Mouse (Mus musculus) neutrophil, adult 5-6 weeks (primary cell): ENCODE results near the gene Phactr1. TPM values are rescaled to one million over a fixed set of nuclear protein-coding genes. Genes with fewer than 3 reads are reported as not detected.

Source experiments
- ATAC-seq: fragments of 151-379, 151-347 bp; 2 replicates; pipeline ENCODE4 v1.8.0; 2017; ENCODE audit warnings: mild to moderate bottlenecking, moderate TSS enrichment; ENCODE audit not compliant: insufficient number of reproducible peaks, poor library complexity, low FRiP score, severe bottlenecking; ENCODE audit errors: extremely low read depth
- total RNA-seq: library from RNA; stranded (forward); fragments of 200-1000 nt; gene quantifications from 2 replicates; pipeline ENCODE4 v1.2.3, GENCODE M21; 2017

Phactr1 gene
- total RNA-seq, 1 experiment from 2014 or later: not detected

- ATAC-seq: no peak
Measured at GRCm38 (mm10) chr13:43053201-43053600, 372.8 kb downstream of the Phactr1 start.

DNA sequence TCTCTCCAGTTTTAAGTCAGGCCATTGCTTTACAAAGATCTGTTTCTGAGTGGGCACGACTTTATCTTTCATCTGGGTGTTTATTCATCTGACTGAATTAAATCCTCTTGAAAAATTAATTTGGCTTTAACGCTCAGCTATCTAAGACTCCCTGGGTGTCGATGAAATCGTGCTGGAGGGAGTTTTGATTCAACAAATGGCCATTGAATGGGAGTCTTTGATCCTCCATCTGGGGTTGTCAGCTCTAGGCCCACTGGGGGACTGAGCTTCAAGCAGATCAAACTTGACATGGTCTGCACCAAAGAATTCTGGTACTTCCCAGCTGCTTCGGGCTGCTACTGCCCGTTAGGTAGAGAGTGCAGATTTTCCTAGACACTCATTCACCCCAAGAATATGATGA is 374.7 kb downstream of the Phactr1 start:
- ATAC-seq: no peak

DNA sequence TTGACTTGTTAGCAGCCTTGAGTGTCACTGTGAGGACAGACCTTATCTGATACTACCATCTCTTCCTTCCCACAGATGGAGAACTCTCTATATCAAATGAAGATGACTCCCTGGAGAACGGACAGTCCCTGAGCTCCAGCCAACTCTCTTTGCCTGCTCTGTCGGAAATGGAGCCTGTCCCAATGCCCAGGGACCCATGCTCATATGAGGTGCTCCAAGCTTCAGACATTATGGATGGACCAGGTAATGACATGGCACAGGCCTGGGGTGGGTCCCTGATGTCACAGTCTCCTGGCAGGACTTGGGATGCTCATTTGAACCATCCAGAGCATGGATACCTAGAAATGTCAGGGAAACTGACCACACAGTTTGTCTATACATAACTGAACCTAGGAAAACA is 376.7 kb downstream of the Phactr1 start:
- no peak for ATAC-seq

- no peak for ATAC-seq
Measured at GRCm38 (mm10) chr13:43063355-43063754, 382.9 kb downstream of the Phactr1 start.

DNA sequence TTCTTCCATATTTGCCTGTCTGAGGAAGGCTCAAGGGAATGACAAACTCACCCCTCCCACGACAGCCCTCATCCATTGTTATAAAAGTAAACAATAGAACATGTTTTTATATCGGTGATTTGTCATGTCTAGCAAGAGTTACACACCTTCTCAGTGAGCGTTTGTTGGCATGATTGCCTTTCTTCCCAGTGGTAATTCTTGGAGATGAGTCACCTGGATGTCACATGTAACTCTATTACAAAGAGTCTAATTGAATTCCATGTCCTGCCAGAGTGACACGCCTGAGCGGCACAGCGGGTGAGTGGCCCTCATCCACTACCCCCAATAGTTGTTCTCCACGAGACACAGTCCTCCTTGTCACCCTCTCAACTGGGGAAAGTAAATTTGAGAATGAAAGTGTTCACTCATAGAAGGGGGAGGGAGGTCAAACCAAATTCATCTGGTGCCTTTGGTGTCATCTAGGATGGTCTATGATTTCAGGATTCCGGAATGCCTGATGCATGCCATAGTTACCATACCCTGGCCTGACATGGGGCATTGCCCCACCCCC is 388.4 kb downstream of the Phactr1 start:
- no peak for ATAC-seq

- no peak for ATAC-seq
Measured at GRCm38 (mm10) chr13:43070496-43070895, 390.1 kb downstream of the Phactr1 start.

DNA sequence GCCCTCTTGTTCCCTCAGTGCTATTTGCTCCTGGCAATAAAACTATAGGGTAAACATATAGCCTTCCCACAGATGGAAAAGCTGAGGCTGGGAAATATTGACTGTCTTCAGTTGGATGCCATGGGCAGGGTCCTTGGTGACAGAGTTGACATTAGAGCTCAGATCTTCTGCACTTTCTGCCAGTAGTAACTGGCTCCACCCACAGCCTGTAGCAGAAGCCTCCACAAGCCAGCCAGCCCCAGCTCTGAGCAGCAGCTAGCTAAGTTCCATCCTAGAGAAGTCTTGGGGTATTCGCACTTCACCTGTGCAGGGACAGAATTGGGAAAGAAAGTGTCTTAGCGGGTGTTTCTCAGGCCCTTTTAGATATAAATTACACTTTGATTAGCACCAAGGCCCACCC is 390.5 kb downstream of the Phactr1 start:
- no peak for ATAC-seq

DNA sequence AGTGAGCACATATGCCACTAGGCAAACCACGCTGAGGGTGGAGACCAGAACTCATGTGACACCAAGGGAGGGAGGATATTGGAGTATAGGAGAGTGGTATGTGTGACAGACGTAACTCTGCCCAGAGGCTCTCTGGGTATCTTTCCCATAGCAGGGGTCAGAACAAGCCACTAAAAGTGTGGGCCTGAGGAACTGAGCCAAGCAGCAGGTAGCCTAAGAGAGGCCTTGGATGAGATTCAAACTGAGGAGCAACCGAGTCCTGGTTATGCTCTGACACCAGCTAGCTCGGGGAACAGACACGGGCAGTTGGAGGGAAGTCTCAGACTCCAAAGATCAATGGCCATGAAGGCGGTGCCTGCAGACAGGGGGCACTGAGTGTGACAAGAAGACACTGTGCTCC is 395.0 kb downstream of the Phactr1 start:
- no peak for ATAC-seq

DNA sequence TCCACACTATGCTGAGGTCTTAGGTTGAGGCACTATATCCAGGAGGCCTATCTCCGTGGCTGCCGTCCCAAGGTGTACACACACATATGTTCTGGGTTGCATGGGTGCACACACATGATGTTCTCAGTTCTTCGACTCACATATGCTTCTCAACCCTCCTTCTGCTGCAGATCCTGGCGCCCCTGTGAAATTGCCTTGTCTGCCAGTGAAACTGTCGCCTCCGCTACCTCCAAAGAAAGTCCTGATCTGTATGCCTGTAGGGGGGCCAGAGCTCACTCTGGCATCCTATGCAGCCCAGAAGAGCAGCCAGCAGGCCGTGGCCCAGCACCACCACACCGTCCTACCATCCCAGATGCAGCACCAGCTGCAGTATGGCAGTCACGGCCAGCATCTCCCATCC is 397.1 kb downstream of the Phactr1 start:
- no peak for ATAC-seq

DNA sequence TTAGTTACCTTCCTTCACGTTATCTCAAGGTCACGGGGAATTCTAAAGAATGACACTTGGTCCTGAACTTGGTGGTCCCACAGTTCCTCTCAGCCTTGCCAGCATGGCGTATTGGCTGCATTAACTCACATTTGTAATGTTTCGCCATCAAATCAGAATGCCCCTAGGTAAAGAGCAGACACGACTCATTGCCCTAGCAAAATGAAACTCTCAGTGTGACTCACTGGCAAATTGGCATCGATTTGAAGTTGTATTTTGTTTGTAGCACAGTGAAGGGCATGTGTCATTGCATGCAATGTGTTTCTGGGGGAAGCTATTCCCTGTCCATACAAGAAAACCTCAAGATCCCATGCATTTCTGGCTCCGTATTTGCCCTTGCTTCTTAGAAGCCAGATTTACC is 404.8 kb downstream of the Phactr1 start:
- ATAC-seq: no peak

DNA sequence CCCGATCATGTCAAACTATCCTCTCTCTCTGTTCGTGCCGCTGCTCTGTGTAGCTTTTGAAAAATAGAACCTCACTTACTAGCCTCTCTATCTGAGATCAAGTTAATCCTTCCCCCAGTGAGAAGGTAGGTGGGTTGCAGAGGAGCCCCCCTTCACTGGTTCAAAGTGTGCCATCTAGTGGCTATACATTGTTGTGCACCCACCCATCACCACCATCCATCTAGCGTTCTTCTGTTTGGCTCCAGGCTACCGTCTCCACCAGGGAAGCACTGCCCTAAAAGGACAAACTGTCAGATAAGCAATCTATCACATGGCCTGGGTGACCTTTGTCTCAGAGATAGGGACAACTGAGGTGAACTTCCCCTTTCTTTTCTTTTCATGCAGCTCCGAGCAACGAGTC is 413.9 kb downstream of the Phactr1 start:
- no peak for ATAC-seq

DNA sequence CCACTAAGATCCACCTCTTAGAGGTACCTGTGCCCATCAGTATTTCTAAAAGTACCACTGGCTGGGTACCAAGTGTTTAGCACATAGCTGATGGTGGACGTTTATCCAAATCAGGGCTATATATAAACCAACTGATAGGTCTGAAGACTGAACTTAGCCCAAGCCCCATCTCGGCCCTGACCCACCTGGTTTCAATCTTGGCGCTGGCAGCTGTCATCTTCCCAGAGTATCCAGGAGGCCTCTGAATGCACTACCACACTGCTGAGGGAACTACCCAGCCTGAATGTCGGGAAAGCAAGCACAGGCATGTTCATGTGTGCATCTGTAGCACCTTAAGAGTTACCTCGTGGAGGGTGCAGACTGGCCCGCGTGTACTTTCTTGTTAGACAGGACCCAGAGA is 422.5 kb downstream of the Phactr1 start:
- ATAC-seq: no peak

DNA sequence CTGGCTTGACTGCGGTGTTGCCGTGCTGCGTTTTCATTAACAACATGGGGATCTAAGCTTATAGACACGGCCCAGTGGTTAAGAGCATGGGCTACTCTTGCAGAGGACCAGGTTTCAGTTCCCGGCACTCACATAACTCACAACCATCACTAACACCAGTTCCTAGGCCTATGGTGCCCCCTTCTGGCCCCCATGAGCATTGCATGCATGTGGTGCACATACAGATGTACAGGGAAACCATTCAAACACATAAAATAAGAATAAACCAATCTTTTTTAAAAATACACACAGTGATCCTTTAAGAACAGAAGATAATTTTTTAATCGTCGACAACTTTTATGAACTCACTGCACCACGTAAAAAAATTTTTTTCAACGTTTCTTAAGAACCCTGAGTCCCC is 424.1 kb downstream of the Phactr1 start:
- ATAC-seq: no peak

- ATAC-seq: no peak
Measured at GRCm38 (mm10) chr13:43112280-43112679, 431.9 kb downstream of the Phactr1 start.

GRCm38 (mm10) chr13:43112707-43113106 is 432.3 kb downstream of the Phactr1 start:
- ATAC-seq: no peak

- no peak for ATAC-seq
Measured at GRCm38 (mm10) chr13:43113141-43113540, 432.7 kb downstream of the Phactr1 start.

DNA sequence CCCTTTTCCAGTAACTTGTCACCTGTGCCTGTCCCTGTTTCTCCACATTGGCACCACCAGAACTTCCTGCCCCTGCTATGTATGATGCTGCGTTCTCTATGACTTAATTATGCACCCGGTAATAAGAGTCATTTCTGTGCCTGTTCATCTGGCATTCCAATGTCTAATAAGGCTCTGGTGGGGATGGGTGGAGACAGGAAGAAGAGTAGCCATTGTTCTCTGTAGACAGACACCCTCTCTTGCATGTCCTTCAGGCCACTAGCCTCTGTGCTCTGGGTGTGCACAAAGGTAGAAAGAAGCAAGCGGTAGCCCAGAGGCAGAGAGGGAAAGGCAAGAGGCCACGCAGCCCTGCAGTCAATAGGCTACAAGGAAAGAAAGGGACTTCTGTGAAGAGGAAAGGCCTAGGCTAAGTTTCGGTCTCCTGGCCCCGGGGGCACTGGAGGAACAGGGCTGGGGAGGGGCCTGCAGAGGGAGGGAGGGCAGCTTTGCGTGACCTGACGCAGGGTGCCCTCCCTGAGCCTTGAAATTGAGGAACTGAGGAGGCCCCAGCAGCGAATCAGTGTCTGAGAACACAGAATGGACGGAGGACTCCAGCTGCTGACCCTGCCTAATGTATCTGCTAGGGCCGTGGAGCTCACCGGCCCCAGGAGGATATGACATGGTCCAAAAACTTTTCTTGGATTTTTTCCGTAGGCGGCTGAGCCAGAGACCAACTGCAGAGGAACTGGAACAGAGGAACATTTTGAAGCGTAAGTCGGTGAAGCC is 442.1 kb downstream of the Phactr1 start:
- ATAC-seq: no peak

GRCm38 (mm10) chr13:43123895-43124682 is 443.7 kb downstream of the Phactr1 start:
- no peak for ATAC-seq

GRCm38 (mm10) chr13:43124683-43125074 is 444.3 kb downstream of the Phactr1 start:
- ATAC-seq: no peak

GRCm38 (mm10) chr13:43130161-43130560 is 449.7 kb downstream of the Phactr1 start:
- ATAC-seq: no peak
